Mouse (Mus musculus): ENCODE data around the gene Nans. TPM values are rescaled to one million over a fixed set of nuclear protein-coding genes. Genes with fewer than 3 reads are reported as not detected.

The Nans gene
- polyA plus RNA-seq (2014; fragmentation: Illumina TruSeq; extraction: RNeasy Lipid Tissue Mini Kit (QIAGEN cat#74804); ENCODE audit: low replicate concordance): 6.5 TPM

GRCm38 (mm10) chr4:46489028-46489925 lies at the start of gene Nans:
TSS of gene Nans (plus strand) at chr4:46489248.

GRCm38 (mm10) chr4:46450519-46451131 lies 38.4 kb upstream of the Nans start, which contains the start of gene Anp32b:
TSS of gene Anp32b (plus strand) at chr4:46450902.

GRCm38 (mm10) chr4:46535840-46536361 lies 46.9 kb downstream of the Nans start, which contains the start of gene Trim14:
TSS of gene Trim14 (minus strand) at chr4:46536141.

Other genes starting within 250 kb of the Nans start
- gene Foxe1, start 145.6 kb upstream of the Nans start, polyA plus RNA-seq (2014; fragmentation: Illumina TruSeq; extraction: RNeasy Lipid Tissue Mini Kit (QIAGEN cat#74804); ENCODE audit: low replicate concordance): not detected
- gene Trmo, start 99.8 kb upstream of the Nans start, polyA plus RNA-seq (2014; fragmentation: Illumina TruSeq; extraction: RNeasy Lipid Tissue Mini Kit (QIAGEN cat#74804); ENCODE audit: low replicate concordance): 0.56 TPM
- gene Hemgn, start 75.7 kb upstream of the Nans start, polyA plus RNA-seq (2014; fragmentation: Illumina TruSeq; extraction: RNeasy Lipid Tissue Mini Kit (QIAGEN cat#74804); ENCODE audit: low replicate concordance): 1.4 TPM
- gene Anp32b, start 38.3 kb upstream of the Nans start, polyA plus RNA-seq (2014; fragmentation: Illumina TruSeq; extraction: RNeasy Lipid Tissue Mini Kit (QIAGEN cat#74804); ENCODE audit: low replicate concordance): 194 TPM
- 11.8 TPM for gene Trim14, start 46.9 kb downstream of the Nans start, polyA plus RNA-seq (2014; fragmentation: Illumina TruSeq; extraction: RNeasy Lipid Tissue Mini Kit (QIAGEN cat#74804); ENCODE audit: low replicate concordance)
- 65.6 TPM for gene Coro2a, start 113.0 kb downstream of the Nans start, polyA plus RNA-seq (2014; fragmentation: Illumina TruSeq; extraction: RNeasy Lipid Tissue Mini Kit (QIAGEN cat#74804); ENCODE audit: low replicate concordance)
- gene Tbc1d2, start 161.0 kb downstream of the Nans start, polyA plus RNA-seq (2014; fragmentation: Illumina TruSeq; extraction: RNeasy Lipid Tissue Mini Kit (QIAGEN cat#74804); ENCODE audit: low replicate concordance): not detected